Mouse (Mus musculus): ENCODE results near the gene Dync1i2. TPM values are rescaled to one million over a fixed set of nuclear protein-coding genes. Genes with fewer than 3 reads are reported as not detected.
A peak's percentile ranks its signal among the peaks of the same experiment; 100 is the strongest.

The Dync1i2 gene
- polyA plus RNA-seq, 1 experiment from 2014 or later = 80.9 TPM

DNA sequence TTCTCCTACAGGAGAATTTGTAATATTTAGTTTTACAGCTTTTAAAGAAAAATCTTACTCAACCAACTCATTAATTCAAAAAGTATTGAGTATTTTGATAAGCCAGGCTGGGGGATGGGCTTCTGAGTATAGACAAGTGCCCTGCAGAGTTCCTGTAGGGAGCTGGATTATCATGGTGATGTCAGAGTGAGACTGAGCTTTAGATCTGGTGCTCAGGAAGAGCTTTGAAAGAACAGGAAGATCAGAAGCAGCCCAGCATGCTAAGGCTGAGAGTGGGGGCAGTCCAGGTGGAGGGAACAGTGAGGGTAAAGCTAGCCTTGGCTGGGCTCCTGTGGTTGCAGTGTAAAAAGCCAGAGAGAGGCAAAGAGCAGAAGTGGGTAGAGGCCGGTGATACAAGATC is 9.5 kb downstream of the Dync1i2 start:
- no peaks in the 10 kb centered on the region for H3K9me3 ChIP-seq (replicated peaks; ENCODE audit: low read length)

DNA sequence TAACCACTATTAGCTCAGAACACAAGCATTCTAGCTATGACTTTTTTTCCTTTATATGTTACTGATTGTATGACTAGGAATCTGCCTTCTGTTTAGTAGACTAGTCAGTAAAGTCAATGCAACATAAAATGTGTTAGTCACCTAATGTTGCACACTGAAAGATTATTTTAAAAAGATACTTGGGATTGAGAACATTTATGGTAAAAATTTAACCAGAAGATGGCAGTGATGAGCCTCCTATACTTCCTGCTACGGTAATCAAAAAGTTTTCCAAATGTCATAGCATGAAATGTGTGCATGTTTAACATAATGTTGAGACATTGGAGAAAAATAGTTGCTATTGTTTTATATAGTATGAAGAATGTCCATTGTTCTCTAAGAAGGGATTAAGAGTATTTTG is 15.9 kb downstream of the Dync1i2 start:
- H3K27ac ChIP-seq = no peak overlapping the region
- no peak overlapping the region for H3K4me3 ChIP-seq (replicated peaks; ENCODE audit: low read depth, low read length)
- no peak for ATAC-seq (replicated peaks; ENCODE audit: low FRiP score, low read depth)
- no peak overlapping the region for H3K9ac ChIP-seq (ENCODE audit: low read depth, low read length)
- WGBS = 46% methylated on average over 1 of the region's 1 CpGs
- H3K9me3 ChIP-seq (replicated peaks; ENCODE audit: low read length) = no peaks in the 10 kb centered on the region
- no peaks in the 10 kb centered on the region for H3K27me3 ChIP-seq (ENCODE audit: insufficient read depth, low read length)
- peaks cover 15% of the 10 kb centered on the region for H3K36me3 ChIP-seq (ENCODE audit: insufficient read depth, low read length)
- H3K4me1 ChIP-seq (replicated peaks; ENCODE audit: insufficient read depth, low read length) = no peaks in the 10 kb centered on the region
- TF ChIP-seq CTCF (IDR thresholded peaks at IDR 0.05; ENCODE audit: low read depth) = peak; percentile 64
- no peak overlapping the region for H3K4me2 ChIP-seq (ENCODE audit: low read length)
- DNase-seq (ENCODE audit: low spot score) = peak; percentile 33

More for the DNA sequence above, 9.5 kb downstream of the Dync1i2 start:
- no peak for TF ChIP-seq CTCF (IDR thresholded peaks at IDR 0.05; ENCODE audit: low read depth)
- H3K9ac ChIP-seq (ENCODE audit: low read depth, low read length) = no peak overlapping the region
- no peaks in the 10 kb centered on the region for H3K27me3 ChIP-seq (ENCODE audit: insufficient read depth, low read length)
- H3K4me2 ChIP-seq (ENCODE audit: low read length) = no peak overlapping the region
- WGBS = 81% methylated on average over 1 of the region's 1 CpGs
- no peak overlapping the region for H3K27ac ChIP-seq
- no peaks in the 10 kb centered on the region for H3K4me1 ChIP-seq (replicated peaks; ENCODE audit: insufficient read depth, low read length)
- H3K36me3 ChIP-seq (ENCODE audit: insufficient read depth, low read length) = peaks cover 35% of the 10 kb centered on the region
- no peak overlapping the region for H3K4me3 ChIP-seq (replicated peaks; ENCODE audit: low read depth, low read length)
- ATAC-seq (replicated peaks; ENCODE audit: low FRiP score, low read depth) (no peak), DNase-seq (ENCODE audit: low spot score) (no peak)

DNA sequence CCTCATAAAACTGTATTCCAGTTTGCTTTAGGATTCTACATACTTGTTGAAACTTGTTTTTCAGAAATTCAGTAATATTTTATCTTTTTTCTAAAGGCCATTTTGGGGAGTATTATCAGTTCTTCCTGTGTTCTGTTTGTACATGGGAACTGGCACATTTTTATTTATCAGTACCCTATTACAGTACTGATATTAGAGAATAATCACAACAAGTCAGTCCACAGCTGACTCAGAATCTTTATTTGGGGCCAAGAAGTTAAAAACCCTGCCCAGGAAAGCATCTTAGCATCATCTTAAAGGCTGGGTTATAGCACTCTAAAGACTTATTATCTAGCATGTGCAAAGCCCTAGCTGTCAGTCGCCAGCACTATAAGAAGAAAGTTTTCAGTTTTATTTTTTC is 18.1 kb downstream of the Dync1i2 start:
- H3K4me1 ChIP-seq (replicated peaks; ENCODE audit: insufficient read depth, low read length) = no peaks in the 10 kb centered on the region
- 93% methylated on average over 1 of the region's 1 CpGs for WGBS
- H3K36me3 ChIP-seq (ENCODE audit: insufficient read depth, low read length) = 0 out of 2 replicates have a peak, but pooled peaks cover 2% of the 10 kb centered on the region
- no peaks in the 10 kb centered on the region for H3K9me3 ChIP-seq (replicated peaks; ENCODE audit: low read length)
- H3K4me3 ChIP-seq (replicated peaks; ENCODE audit: low read depth, low read length) = no peak overlapping the region
- no peak for TF ChIP-seq CTCF (IDR thresholded peaks at IDR 0.05; ENCODE audit: low read depth)
- no peak for ATAC-seq (replicated peaks; ENCODE audit: low FRiP score, low read depth)
- H3K27me3 ChIP-seq (ENCODE audit: insufficient read depth, low read length) = no peaks in the 10 kb centered on the region
- H3K27ac ChIP-seq = no peak overlapping the region
- H3K4me2 ChIP-seq (ENCODE audit: low read length) = no peak overlapping the region
- no peak for DNase-seq (ENCODE audit: low spot score)
- H3K9ac ChIP-seq (ENCODE audit: low read depth, low read length) = no peak overlapping the region

DNA sequence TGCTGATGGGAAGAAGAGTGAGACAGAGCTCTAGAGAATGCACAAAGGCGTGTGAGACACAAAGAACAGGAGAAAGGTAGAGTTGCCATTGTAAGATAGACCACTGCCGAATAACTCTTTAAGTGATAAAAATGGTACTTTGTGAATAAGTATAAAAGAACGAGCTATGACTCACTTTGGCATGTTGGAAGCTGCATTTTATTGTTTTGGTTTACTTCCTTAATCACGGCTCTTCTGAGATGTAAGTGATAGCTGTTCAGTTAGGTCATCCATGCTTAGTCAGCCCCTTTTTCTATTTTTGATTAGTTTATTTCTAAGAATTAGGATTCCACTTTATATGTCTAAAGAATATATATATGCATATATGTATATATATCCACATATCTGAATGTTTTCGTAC is 20.4 kb downstream of the Dync1i2 start:
- peaks cover 6% of the 10 kb centered on the region; the same call in 1 of the 2 replicates for H3K36me3 ChIP-seq (ENCODE audit: insufficient read depth, low read length)
- TF ChIP-seq CTCF (IDR thresholded peaks at IDR 0.05; ENCODE audit: low read depth) = no peak
- H3K4me1 ChIP-seq (replicated peaks; ENCODE audit: insufficient read depth, low read length) = no peaks in the 10 kb centered on the region
- no peak overlapping the region for H3K4me2 ChIP-seq (ENCODE audit: low read length)
- no peak overlapping the region for H3K9ac ChIP-seq (ENCODE audit: low read depth, low read length)
- no peak for DNase-seq (ENCODE audit: low spot score)
- H3K9me3 ChIP-seq (replicated peaks; ENCODE audit: low read length) = no peaks in the 10 kb centered on the region
- no peak overlapping the region for H3K27ac ChIP-seq
- no peak for ATAC-seq (replicated peaks; ENCODE audit: low FRiP score, low read depth)
- no peaks in the 10 kb centered on the region for H3K27me3 ChIP-seq (ENCODE audit: insufficient read depth, low read length)
- no peak overlapping the region for H3K4me3 ChIP-seq (replicated peaks; ENCODE audit: low read depth, low read length)
- 86% methylated on average over 5 of the region's 5 CpGs for WGBS

DNA sequence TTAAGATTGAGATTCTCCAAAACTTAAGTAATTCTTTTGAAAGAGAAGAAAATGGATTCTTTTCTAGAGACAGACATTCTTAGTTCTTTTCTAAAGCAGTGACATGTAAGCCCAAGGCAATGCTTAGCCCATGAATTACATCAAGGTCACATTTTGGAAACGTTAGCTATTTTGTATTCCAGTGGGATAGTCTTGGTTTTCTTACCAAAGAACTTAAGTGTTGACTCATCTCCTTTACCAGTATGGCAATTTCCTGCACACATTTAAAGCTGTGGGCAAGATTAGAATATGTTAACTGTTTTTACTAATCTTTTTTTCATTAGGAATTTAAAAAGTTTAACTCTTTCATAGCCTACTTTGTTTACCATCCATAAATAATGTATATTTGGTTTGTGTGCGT is 21.5 kb downstream of the Dync1i2 start:
- H3K9ac ChIP-seq (ENCODE audit: low read depth, low read length) = no peak overlapping the region
- H3K27ac ChIP-seq = no peak overlapping the region
- no peaks in the 10 kb centered on the region for H3K4me1 ChIP-seq (replicated peaks; ENCODE audit: insufficient read depth, low read length)
- ATAC-seq (replicated peaks; ENCODE audit: low FRiP score, low read depth) (no peak), DNase-seq (ENCODE audit: low spot score) (no peak)
- no peaks in the 10 kb centered on the region for H3K27me3 ChIP-seq (ENCODE audit: insufficient read depth, low read length)
- no peaks in the 10 kb centered on the region for H3K9me3 ChIP-seq (replicated peaks; ENCODE audit: low read length)
- no peak for TF ChIP-seq CTCF (IDR thresholded peaks at IDR 0.05; ENCODE audit: low read depth)
- no peak overlapping the region for H3K4me2 ChIP-seq (ENCODE audit: low read length)
- WGBS = 72% methylated on average over 2 of the region's 2 CpGs
- peaks cover 4% of the 10 kb centered on the region; the same call in 1 of the 2 replicates for H3K36me3 ChIP-seq (ENCODE audit: insufficient read depth, low read length)
- H3K4me3 ChIP-seq (replicated peaks; ENCODE audit: low read depth, low read length) = no peak overlapping the region

DNA sequence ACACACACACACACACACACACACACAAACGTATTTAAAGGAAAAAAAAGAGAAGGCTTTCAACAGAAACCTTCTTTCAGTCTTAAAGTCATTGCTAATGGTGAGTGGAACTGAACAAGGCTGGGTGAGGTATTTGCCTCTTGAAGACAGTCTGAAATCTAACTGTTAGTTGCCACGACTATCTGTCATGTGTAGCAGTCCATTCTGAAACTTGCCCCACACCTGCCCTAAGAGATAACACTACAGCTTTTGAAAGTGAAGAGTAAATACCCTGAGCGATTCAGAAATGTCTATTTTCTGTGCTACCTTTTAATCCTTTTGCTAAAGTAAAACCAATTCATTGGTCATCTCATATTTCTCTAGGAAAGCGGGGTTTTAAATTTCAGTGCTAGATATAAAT is 23.9 kb downstream of the Dync1i2 start:
- WGBS = 94% methylated on average over 4 of the region's 4 CpGs
- ATAC-seq (replicated peaks; ENCODE audit: low FRiP score, low read depth) (no peak), DNase-seq (ENCODE audit: low spot score) (no peak)
- Histone ChIP-seq H3K4me3 (replicated peaks; ENCODE audit: low read depth, low read length) (no peak overlapping the region), H3K27me3 (ENCODE audit: insufficient read depth, low read length) (no peaks in the 10 kb centered on the region), H3K4me2 (ENCODE audit: low read length) (no peak overlapping the region), H3K4me1 (replicated peaks; ENCODE audit: insufficient read depth, low read length) (no peaks in the 10 kb centered on the region), H3K9ac (ENCODE audit: low read depth, low read length) (no peak overlapping the region), H3K9me3 (replicated peaks; ENCODE audit: low read length) (no peaks in the 10 kb centered on the region), H3K27ac (no peak overlapping the region), H3K36me3 (ENCODE audit: insufficient read depth, low read length) (peaks cover 4% of the 10 kb centered on the region; the same call in 1 of the 2 replicates)
- no peak for TF ChIP-seq CTCF (IDR thresholded peaks at IDR 0.05; ENCODE audit: low read depth)

DNA sequence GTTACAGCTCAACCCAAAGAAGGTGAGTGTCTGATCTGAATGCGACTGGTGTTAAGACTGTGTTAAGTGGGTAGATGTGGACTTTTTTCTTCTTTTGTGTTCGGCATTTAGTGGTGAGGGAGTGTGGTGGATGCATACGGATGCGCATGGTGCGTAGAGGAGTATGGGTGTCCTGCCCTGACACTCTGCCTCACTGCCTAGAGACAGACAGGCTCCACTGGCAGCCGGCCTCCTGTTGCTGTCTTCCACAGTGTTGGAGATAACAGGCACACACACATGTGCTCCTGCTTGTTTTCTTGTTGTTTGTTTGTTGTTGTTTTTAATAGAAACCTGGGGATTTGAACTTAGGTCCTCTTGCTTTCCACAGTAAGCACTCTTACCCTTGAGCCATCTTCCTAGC is 24.5 kb downstream of the Dync1i2 start:
- Histone ChIP-seq H3K27me3 (ENCODE audit: insufficient read depth, low read length) (no peaks in the 10 kb centered on the region), H3K36me3 (ENCODE audit: insufficient read depth, low read length) (peaks cover 4% of the 10 kb centered on the region; the same call in 1 of the 2 replicates), H3K4me2 (ENCODE audit: low read length) (no peak overlapping the region), H3K4me1 (replicated peaks; ENCODE audit: insufficient read depth, low read length) (no peaks in the 10 kb centered on the region), H3K4me3 (replicated peaks; ENCODE audit: low read depth, low read length) (no peak overlapping the region), H3K9me3 (replicated peaks; ENCODE audit: low read length) (no peaks in the 10 kb centered on the region), H3K9ac (ENCODE audit: low read depth, low read length) (no peak overlapping the region), H3K27ac (no peak overlapping the region)
- no peak for TF ChIP-seq CTCF (IDR thresholded peaks at IDR 0.05; ENCODE audit: low read depth)
- no peak for DNase-seq (ENCODE audit: low spot score)
- ATAC-seq (replicated peaks; ENCODE audit: low FRiP score, low read depth) = no peak
- WGBS = 98% methylated on average over 6 of the region's 6 CpGs

Measured in kidney, postnatal 0 days (tissue).